Mouse (Mus musculus) layer of hippocampus, postnatal 10 days (tissue): ENCODE measurements around the gene Spdef. TPM values are rescaled to one million over a fixed set of nuclear protein-coding genes. Genes with fewer than 3 reads are reported as not detected.

Experiments
- DNase-seq, 2 experiments: peaks; one replicate each; pipeline ENCODE4 v3.0.0; 2021; ENCODE audit warnings: low spot score in 2 of 2
- total RNA-seq, 2 experiments: library from RNA; stranded (reverse); gene quantifications; 2 replicates each; pipeline ENCODE4 v1.2.3; 2021

Gene Spdef
- total RNA-seq, 2 experiments from 2014 or later: 1.1 to 1.3 TPM

DNA sequence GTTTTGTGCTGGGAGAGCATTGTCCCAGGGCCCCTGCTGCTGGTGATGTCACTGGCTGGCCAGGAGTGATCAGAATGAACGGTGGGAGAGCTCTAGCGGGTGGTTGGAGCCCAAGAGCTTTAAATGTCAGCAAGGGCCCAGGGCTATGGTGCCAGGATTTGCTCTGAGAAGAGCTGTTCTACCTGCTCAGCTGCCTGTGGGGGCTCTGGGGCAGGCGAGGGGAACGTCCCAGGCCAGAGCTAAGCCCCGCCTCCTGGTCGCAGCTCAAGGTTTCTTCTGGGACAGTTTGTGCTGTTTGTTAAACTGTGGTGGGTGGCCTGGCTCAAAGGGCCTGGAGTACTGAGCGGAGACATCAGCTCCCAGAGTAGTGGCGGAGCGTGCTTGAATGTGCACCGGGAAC is 3.3 kb downstream of the Spdef start:
- no peak for DNase-seq

DNA sequence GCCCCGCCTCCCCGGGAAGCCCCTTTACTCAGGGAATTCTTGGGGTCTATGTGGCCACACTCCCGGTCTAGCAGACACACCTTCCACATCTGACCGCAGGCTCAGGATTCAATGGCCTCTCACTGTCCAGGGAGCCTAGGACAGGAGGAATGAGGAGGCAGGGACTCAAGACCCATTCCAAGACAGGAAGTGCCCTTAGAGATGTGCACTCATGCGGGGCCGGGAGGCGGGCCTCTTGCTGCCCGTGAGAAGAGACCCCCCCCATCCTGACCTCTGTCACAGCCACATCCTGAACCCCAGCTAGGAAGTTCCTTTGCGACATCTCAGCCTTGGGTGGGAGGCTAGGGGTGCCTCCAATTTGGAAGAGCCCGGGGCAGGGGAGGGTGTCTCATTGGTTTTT is 3.7 kb downstream of the Spdef start:
- DNase-seq: no peak

DNA sequence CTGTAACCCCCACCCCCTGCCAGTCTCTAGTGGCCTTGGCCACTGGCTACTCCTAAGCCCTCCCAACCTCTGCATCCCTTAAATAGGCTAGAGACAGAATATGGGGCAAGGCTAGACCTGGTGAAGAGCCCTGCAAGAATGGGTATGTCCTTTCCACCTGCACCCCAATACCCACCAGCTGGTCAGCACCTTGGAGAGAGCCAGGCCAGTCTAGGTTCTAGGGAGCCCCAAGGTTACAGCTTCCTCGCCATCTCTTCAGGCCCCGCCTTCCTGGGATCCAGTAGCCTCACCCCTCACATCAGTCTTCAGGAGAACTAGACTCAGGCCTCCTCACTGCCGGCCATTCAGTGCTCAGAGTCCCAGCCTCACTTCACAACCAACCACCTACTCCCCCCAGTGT is 4.4 kb downstream of the Spdef start:
- no peak for DNase-seq

DNA sequence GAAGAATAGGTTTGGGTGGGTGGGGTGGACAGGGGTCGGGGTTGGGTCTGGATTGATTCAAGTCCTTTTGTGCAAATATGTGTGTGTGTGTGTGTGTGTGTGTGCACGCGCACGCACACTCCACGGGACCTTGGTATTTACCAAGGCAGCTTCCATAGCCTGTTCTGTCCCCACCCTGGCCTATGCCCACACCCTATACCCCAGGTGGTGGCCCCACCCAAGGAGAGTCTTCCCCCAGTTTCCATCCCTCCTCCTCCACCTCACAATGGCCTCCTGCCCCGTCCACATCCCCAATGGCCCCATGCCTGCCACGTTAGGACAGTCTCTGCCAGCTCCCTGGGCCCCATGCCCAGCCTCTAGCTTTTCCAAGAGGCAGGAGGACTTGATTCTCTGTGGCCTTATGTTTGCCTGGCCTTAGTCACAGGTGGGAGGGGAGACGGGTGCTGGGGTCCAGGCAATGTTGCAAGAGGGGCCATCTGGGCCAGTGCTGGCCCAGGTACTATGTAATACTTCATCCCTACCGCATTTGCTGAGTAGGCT is 7.6 kb downstream of the Spdef start:
- peak; percentile 61 to 78 for DNase-seq

DNA sequence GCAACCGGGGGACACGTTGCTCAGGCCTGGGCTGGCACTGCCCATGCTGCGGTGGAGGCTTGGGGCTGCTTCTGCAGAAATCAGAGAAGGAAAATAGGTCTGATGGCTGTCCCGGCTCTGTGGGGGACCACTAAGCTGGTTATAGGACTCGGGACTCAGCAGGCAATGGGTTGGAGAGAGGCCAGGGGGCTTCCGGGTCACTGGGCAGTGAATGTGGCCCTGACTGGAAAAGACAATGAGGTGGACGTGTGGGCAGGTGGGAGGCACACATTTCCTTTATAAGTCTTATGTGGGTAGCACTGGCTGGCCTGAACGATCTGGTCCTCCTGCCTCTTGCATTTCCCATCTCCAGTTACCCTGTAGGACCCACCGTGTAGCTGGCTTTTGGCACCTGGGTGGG is 8.4 kb downstream of the Spdef start:
- no peak for DNase-seq

DNA sequence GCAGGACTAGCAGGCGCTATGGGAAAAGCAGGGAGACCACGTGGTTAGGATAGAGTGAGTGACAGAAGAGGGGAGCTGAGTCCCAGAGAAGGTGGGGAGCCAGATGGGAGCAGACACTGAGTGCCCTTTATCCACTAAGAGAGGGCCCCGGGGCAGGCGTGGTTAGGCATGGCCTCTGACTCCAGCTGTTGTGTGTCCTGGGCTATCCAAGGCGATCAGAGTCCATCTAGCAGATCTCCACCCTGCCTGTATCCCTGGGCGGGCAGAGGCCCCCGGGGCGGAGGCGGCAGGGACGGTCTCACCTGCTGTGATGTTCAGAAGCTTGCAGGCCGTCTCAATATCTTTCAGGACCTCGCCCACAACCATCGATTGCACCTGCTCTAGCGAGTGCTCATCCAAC is 9.1 kb downstream of the Spdef start:
- no peak for DNase-seq

DNA sequence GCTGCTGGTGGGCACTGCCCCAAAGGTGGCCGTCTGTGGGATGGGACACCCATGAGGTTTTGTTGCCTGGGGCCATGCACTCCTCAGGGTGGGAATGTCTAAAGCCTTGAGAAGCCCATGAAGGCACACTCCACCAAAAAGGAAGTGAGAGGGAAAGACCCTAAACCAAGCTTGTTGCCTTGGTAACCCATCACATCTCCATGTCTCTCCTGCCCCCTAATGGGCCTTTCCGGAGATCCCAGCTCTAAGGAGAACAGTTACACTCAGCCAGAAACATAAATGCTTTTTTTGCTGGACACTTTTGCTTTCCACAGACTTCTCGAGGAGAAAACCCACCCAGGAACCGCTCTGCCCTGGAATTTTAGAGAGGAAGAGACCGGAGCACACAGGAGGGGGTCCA is 10.5 kb downstream of the Spdef start:
- peak; percentile 67 to 77 for DNase-seq

DNA sequence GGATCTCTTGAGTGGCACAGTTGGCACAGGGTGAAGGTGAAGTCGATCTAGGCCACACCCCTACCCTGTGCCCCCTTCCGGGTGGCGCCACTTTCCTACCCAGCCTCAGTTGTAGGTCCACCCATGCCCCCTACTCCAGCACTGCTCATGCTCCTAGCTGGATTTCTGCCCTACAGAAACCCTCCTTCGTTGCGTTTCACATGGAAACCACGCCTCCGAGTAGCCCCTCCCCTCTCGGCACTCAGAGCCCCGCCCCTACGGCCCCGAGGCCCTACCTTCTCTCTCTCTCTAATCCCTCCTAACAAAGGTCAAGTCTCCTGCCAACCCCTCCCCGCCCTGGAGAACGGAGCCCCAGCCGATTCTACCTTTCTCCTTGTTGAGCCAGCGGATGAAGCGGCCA is 12.0 kb downstream of the Spdef start:
- DNase-seq: no peak

DNA sequence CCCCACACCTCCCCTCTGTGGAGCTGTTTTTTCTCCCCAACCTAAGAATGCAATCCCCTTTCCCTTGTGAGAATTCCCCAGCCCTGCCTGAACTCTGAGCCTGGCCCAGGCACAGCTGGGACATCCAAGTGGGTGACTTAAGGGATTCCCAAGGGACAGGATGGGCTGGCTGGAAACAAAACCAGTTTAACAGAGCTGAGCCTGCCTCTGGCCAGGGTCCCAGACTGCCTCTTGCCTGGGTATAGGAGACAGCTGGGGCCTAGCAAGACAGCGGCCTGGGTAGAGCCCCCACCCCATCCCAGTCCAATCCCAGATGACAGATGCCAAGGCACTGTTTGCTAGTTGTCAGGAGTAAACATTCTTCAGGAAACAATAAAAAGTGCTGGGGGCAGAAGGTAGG is 15.9 kb downstream of the Spdef start:
- DNase-seq: peak; percentile 50 to 55

DNA sequence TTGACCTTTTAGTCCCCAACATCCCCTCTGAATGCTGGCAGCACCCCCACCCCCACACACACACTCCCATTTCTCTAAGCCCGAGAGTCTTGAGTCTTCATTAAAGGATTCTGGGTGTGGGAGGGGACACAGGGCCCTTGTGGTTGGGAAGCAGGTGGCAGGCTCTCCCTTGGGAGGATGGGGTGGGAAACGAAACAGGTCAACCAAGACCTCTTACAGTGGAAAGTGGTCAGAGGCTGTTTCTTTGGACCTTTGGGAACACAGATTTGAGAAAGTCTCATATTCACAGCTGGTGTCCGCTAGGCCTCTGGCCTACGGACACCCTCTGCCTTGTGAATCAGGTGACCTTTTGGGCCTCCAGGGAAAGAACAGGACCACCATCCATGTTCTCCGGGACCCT is 19.1 kb downstream of the Spdef start:
- DNase-seq: no peak

DNA sequence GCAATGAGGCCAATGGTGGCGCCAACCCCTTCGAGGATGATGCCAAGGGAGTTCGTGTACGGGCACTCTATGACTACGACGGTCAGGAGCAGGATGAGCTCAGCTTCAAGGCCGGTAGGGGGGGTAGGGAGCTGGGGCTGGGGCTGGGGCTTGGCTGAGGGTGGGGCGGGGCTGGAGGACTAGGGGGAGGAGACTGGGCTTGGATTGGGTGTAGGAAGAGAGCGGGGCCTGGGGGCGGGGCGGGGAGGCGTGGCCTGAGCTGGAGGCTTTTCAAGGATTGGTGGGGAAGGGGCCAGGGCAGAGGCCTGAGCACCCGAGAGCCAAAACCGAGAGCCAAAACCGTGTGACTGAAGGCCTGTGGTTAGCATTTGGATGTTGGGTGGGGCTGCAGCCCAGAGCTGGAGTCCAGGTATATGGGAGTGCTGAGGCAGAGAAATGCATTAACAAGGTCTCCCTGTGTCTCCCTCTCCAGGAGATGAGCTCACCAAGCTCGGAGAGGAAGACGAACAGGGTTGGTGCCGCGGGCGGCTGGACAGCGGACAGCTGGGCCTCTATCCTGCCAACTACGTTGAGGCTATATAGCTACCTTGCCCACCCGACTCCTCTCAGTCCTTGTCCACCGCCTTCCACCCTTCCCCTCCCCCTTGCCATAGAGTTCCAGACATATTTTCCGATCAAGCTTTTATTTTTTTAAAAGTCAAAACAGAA is 20.6 kb downstream of the Spdef start:
- peak; percentile 59 to 70 for DNase-seq

DNA sequence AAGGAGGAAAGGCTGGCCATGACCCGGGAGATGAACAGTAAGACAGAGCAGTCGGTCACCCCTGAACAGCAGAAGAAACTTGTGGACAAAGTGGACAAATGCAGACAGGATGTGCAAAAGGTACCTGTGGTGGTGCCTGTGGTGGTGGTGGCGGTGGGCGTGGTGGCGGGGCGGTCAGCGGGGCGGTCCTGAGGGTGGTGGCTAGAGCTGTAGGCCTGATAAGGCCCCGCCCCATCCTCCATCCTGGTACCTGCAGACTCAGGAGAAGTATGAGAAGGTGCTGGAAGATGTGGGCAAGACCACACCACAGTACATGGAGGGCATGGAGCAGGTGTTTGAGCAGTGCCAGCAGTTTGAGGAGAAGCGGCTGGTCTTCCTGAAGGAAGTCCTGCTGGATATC is 23.1 kb downstream of the Spdef start:
- DNase-seq: no peak

DNA sequence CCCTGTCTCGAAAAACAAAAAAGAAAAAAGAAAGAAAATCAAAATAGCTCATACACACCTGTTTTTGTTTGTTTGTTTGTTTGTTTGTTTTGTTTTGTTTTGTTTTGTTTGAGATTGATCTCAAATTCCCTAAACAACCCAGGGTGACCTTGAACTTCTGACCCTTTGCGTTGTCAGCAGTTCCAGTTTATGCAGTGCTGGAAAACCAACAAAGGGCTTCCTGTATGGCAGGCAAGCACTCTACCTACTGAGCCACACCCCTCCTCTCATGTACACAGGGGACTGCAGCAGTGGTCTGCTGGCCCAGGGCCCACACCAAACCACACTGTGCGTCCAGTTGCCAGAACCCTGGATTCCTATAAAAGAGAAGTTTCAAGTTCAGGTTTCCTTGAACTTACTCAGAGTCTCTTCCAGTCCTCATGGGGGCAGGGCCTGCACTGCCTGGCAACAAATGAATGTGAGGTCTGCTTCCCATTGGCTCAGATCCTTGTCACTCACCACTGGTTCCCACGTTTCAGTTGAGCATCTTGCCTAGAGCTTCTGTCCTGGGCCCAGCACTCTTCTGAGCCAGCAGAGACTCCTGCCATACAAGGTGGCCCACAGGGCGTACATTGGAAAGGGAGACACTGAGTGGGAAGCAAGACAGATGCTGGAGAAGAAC is 24.7 kb downstream of the Spdef start:
- DNase-seq: peak; percentile 56 to 59

DNA sequence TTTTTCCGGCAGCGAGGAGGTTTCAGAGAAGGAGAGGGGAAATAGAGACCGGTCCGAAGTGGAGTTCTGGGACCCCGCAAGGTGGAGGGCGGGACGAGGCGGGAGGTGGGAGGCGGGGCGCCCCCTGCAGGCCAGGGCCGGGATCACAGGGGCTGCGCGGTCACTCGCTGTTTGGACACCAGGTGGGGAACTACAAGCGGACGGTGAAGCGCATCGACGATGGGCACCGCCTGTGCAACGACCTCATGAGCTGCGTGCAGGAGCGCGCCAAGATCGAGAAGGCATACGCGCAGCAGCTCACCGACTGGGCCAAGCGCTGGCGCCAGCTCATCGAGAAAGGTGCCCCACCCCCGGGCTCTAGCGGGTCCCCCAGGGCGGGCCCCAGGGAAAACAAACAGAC is 26.2 kb downstream of the Spdef start:
- DNase-seq: peak in 1 of 2 experiments; percentile 68

DNA sequence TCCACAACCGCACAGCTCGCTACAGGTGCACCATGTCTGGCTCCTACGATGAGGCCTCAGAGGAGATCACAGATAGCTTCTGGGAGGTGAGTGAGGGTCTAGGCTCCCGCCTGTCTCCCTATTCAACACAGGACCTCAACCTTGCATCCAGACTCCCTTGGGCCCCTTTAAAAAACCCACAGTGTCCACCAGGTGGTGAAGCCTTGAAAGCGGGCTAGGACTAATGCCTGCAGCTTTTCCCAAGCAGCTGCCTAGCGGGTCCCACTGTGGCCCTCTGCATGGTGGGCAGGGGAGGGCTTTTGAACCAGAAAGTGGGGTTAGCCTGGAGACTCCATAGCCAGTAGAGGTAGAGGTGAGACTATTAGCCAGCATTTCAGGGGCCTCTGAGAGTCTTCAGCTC is 26.9 kb downstream of the Spdef start:
- DNase-seq: no peak

DNA sequence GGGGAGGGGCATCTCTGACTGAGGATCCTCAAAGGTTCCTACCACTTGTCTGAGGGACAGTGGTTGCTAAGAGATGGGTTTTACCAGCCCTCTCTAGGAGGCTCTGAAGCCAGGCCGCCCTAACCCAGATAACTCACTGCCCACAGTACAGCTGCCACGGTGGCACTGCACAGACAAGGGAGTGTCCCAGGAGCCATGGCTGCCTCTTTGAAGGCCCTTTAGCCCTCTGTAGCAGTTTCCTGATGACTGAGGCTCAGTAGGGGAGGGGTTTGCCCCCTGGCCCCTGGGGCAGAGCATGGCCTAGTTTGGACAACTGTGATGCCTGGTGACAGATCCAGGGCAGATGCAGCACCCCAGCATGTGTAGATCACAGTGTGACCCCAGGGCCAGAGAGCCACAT is 27.9 kb downstream of the Spdef start:
- no peak for DNase-seq

DNA sequence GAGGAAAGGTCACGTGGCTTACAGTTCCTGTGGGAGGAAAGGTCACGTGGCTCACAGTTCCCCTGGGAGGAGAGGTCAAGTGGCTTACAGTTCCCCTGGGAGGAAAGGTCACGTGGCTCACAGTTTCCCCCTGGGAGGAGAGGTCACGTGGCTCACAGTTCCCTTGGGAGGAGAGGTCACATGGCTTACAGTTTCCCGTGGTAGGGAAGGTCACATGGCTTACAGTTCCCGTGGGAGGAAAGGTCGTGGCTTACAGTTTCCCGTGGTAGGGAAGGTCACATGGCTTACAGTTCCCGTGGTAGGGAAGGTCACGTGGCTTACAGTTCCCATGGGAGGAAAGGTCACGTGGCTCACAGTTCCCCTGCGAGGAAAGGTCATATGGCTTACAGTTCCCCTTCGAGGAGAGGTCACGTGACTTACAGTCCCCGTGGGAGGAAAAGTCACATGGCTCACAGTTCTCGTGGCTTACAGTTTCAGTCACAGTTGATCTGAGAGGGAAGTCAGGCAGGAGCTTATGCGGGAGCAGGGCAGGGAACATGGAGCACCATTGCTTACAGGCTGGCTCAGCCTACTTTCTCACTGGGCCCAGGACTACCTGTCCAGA is 29.0 kb downstream of the Spdef start:
- no peak for DNase-seq

DNA sequence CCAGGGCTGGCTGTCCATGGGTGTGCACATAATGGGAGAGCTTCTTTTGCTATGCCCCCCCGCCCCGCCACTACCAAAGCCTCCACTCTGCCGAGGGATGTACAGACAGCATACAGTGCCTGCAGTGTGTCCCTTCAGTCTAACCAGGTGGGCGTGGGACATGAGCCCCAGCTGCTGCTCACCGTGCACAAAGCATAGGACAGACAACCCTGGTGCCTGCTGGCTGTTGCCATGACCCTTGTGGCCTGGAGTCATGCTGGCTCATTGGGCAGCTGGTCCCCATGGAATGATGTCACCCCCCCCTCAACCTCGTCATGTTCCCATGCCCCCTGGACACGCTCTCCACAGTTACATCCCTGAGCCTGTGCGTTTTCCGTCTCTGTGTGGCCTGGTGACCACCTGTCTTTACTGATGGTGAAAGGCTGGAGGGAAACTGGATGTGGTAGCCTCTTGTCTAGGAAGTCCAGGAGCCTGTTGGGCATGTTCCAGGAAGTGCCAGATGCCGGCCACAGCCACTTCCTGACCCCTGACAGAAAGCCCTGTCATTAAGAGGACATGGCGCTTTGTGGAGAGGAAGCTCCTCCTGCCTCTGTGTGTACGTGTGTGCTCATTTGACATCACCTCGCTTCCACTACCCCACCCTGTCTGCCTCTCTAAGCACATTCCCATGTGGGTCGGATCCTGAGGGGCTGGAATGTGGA is 37.6 kb downstream of the Spdef start:
- DNase-seq: no peak

DNA sequence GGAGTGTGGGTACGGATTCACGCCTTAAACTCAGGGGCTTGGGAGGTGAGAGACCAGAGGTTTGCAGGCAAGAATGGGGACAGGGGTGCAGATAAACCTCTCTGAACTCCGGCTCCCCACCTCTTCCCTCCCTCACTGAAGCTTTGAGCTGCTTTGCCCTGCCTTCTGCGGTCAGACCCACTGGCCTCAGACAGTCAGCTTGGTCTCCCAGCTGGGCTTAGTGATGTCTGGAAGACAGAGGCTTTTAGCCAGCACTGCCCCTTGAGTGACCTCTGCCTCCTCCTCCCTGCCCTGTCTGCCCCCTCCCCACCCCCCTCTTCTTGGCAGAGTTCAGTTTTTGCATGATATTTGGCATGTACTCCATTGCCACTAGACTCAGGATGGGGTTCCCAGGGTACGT is 42.4 kb downstream of the Spdef start:
- DNase-seq: no peak

DNA sequence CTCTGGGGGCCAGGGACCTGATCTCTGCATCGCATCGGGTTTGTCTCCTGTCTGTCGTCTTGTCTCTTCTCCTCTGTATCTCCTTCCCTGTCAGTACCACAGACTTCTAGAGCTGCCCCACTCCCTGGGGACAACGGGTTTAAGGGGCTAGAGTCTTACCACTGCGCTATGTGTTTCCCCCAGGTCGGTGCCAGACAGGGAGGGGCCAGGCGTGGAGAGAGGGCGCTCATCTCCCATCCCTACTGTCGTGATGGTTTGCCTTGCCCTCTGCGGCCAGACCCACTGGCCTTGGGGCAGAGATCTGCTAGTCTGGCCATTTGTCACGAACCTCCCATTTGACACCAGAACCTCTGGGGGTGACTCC is 43.2 kb downstream of the Spdef start:
- DNase-seq: no peak

DNA sequence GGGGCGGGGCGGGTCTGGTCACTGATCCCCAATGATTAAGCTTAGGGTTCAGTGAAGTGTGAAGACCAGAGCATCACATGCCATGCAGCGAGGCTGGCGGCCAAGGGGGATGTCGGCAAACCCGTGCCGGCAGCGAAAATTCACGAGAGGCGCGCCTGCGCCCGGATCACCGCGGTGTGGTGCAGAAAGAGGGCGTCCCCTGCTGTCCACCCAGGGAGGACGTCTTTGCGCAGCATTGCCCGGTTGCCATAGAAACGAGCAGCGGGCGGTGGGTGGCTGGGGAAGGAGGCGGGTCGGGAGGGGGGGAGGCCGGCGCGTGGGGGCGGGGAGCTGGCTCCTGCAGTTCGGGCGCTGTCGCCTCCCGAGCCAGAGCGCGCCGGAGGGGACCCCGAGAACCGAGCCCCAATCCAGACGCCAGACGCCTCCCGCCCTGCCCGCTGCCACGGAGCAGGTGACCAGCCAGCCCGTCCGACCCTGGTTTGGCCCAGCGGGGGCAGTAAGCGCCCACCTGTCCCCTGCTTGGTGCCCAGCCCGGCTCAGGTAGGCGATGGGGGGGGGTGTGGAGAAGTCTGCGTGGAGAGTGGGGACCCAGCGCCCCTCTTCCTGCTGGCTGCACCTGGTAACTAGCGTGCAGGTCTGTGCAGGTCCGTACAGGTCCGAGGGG is 43.7 kb downstream of the Spdef start:
- peak; percentile 85 to 90 for DNase-seq
